Mouse (Mus musculus) stomach, postnatal 0 days (tissue): ENCODE measurements at regions not wholly inside any gene's neighbourhood (a gene's known extent, or its start where the extent isn't known, plus 50 kb on each side); places are given as distances from the start of the nearest gene placed in this dataset.
A peak's percentile ranks its signal among the peaks of the same experiment; 100 is the strongest.

Experiments
- ATAC-seq: fragments of 200-750 bp; cut with Nextera tagmentation; 2 replicates; pipeline ENCODE4 v1.8.0; 2017; ENCODE audit not compliant: low FRiP score, low TSS enrichment
- DNase-seq: peaks from one replicate; pipeline ENCODE4 v3.0.0-alpha.2; 2016; ENCODE audit warnings: low spot score
- H3K27ac ChIP-seq: fragments of 300-500 bp; sonication (generic); replicated peaks from 2 replicates; pipeline ENCODE4 v1.5.1; 2014; ENCODE audit warnings: mild to moderate bottlenecking, control low read depth
- H3K27me3 ChIP-seq: fragments of 300-500 bp; sonication (generic); 2 replicates; pipeline ENCODE4 v1.6.1; 2014; ENCODE audit warnings: low read length; ENCODE audit not compliant: control insufficient read depth, insufficient read depth
- H3K36me3 ChIP-seq: fragments of 300-500 bp; sonication (generic); 2 replicates; pipeline ENCODE4 v1.6.1; 2014; ENCODE audit warnings: low read length, mixed read lengths; ENCODE audit not compliant: control insufficient read depth, insufficient read depth
- H3K4me1 ChIP-seq: fragments of 300-500 bp; sonication (generic); replicated peaks from 2 replicates; pipeline ENCODE4 v1.6.1; 2014; ENCODE audit warnings: antibody characterized with exemption; ENCODE audit not compliant: control insufficient read depth, insufficient read depth
- H3K4me2 ChIP-seq: fragments of 300-500 bp; sonication (generic); replicated peaks from 2 replicates; pipeline ENCODE4 v1.6.1; 2014; ENCODE audit warnings: low read depth, mild to moderate bottlenecking, control low read depth, moderate library complexity
- H3K4me3 ChIP-seq: fragments of 300-500 bp; sonication (generic); 2 replicates; pipeline ENCODE4 v1.5.1; 2014; ENCODE audit warnings: low read depth, low read length, control low read depth
- H3K9ac ChIP-seq: fragments of 300-500 bp; sonication (generic); 2 replicates; pipeline ENCODE4 v1.6.1; 2014; ENCODE audit warnings: mild to moderate bottlenecking, low read length, control low read depth, mixed read lengths
- H3K9me3 ChIP-seq: fragments of 300-500 bp; sonication (generic); 2 replicates; pipeline ENCODE4 v1.6.1; 2016; ENCODE audit warnings: low read length; ENCODE audit not compliant: control insufficient read depth
- CTCF ChIP-seq: IDR thresholded peaks from 2 replicates; pipeline ENCODE4 v1.5.1; 2016; ENCODE audit warnings: antibody characterized with exemption, low read depth, mild to moderate bottlenecking, moderate library complexity
- EP300 ChIP-seq: optimal IDR thresholded peaks from 2 replicates; pipeline ENCODE3; 2016; ENCODE audit warnings: antibody characterized with exemption
- WGBS: fragments of 180-500 bp; shearing (Covaris S2); extraction: QIAGEN DNeasy Blood & Tissue Kit; methylation state at CpG from one replicate; pipeline ENCODE4 v1.1.7; 2014; 5-methylcytosine and 5-hydroxymethylcytosine counted together

DNA sequence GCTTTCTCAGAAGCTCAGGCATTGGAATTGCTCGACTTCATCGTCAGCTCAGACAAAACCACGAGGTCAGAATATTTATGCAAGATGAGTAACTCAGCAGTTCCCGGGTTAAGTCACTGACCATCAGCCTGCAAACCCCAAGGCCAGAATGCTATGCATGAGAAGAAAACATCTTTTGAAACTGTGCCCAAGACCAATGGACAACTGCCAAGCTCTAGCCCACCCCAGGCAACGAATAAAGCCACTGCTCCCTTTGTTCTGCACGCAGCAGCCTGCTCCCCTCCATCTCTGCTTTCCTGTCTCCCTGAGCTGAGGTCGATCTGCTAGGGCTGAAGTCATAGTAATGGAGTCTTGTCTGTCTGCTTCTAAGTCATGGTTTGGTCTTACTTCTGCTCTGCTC lies 61.7 kb upstream of the Gpc1 start:
- Histone ChIP-seq H3K4me1 (0 out of 2 replicates have a peak, but pooled peaks cover 4% of the 10 kb centered on the region), H3K9ac (no peak overlapping the region), H3K9me3 (no peaks in the 10 kb centered on the region), H3K4me3 (no peak overlapping the region), H3K4me2 (no peak overlapping the region), H3K27ac (no peak overlapping the region), H3K36me3 (no peaks in the 10 kb centered on the region), H3K27me3 (no peaks in the 10 kb centered on the region)
- no peak for ATAC-seq
- 37% methylated on average over 7 of the region's 7 CpGs for WGBS
- TF ChIP-seq EP300, result no peak
- TF ChIP-seq CTCF, result no peak
- DNase-seq, result no peak

DNA sequence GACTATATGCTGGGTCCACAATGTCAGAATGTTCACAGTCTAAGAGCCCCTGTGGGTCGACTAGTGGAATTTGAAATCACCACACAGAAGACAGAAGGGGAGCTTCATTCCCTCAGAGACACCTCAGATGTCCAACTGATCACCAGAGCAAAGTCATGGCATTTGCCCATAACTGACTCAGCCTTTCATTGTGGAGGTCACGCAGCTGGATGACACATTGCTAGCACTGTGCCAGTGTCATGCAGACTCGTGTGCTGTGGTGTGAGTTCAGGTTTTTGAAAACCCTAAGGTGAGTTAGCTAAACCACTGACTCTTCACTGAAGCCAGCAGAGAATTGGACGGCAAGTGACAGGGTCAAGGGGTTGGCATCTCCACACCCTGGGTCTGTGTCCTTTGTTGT lies 62.3 kb upstream of the Gpc1 start:
- Histone ChIP-seq H3K4me2 (no peak overlapping the region), H3K9me3 (no peaks in the 10 kb centered on the region), H3K27ac (no peak overlapping the region), H3K27me3 (no peaks in the 10 kb centered on the region), H3K36me3 (no peaks in the 10 kb centered on the region), H3K9ac (no peak overlapping the region), H3K4me1 (no peaks in the 10 kb centered on the region), H3K4me3 (no peak overlapping the region)
- ATAC-seq (no peak), DNase-seq (no peak)
- 65% methylated on average over 4 of the region's 4 CpGs for WGBS
- TF ChIP-seq CTCF, result no peak
- no peak for TF ChIP-seq EP300

DNA sequence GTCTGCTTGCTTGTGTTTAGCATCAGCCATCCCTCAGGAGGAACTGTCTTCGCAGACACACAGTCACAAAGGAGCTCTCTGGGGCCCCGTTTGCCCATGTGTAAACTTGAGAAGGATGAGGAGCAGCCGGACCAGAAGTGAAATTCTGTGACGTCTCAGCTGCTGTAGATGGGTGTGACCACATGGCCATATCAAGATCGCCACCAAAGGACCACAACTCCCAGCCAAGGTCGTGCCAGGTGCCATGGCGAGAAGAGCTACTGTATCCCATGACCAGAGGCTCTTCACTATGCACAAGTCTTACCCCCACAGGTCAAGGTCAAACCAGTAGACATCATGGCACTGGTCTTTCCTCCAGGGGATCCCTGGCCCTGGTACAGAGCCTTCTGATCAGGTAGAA lies 64.9 kb upstream of the Gpc1 start:
- Histone ChIP-seq H3K27ac (no peak overlapping the region), H3K9me3 (no peaks in the 10 kb centered on the region), H3K4me3 (no peak overlapping the region), H3K36me3 (no peaks in the 10 kb centered on the region), H3K9ac (no peak overlapping the region), H3K27me3 (no peaks in the 10 kb centered on the region), H3K4me1 (no peaks in the 10 kb centered on the region), H3K4me2 (no peak overlapping the region)
- TF ChIP-seq EP300, result no peak
- TF ChIP-seq CTCF, result no peak
- no peak for DNase-seq
- WGBS, result 74% methylated on average over 7 of the region's 7 CpGs
- ATAC-seq, result no peak

DNA sequence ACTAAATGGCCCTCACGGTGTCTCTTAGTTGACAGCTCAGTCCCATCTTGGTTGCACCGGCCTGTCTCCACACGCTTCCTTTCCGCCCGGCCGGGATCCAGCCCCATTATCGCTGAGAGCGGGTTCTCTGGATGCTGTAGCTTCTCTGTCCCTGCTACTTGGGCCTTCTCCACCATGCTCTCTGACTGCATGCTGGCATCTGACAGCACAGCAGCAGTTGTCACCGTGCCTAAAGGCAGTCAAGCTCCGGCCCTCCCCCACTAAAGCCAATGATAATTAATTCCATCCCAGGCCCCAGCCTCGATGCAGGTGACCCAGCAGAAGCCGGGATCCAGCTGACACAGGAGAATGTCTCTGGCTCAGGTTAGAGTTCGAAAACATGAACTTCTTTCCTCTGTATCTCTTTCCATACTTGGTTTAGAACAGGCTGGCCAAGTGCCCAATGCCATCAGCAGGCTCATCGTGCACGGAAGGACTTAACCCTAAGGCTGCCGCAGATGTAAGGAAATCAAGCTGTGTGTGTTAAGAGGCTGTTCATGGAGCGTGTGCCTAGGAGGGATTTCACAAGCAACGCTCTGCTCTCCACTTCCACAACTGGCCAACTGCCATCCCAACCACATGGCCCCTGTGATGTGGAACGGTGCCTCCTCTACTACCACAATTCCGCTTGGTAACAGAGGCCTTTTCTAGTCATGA lies 76.5 kb upstream of the Gpc1 start:
- Histone ChIP-seq H3K27me3 (no peaks in the 10 kb centered on the region), H3K4me1 (no peaks in the 10 kb centered on the region; the same call in 1 of the 2 replicates), H3K27ac (no peak overlapping the region), H3K4me2 (no peak overlapping the region), H3K9ac (no peak overlapping the region), H3K36me3 (no peaks in the 10 kb centered on the region), H3K9me3 (no peaks in the 10 kb centered on the region), H3K4me3 (no peak overlapping the region)
- no peak for TF ChIP-seq CTCF
- TF ChIP-seq EP300, result no peak
- DNase-seq (no peak), ATAC-seq (no peak)
- WGBS, result 65% methylated on average over 20 of the region's 20 CpGs

DNA sequence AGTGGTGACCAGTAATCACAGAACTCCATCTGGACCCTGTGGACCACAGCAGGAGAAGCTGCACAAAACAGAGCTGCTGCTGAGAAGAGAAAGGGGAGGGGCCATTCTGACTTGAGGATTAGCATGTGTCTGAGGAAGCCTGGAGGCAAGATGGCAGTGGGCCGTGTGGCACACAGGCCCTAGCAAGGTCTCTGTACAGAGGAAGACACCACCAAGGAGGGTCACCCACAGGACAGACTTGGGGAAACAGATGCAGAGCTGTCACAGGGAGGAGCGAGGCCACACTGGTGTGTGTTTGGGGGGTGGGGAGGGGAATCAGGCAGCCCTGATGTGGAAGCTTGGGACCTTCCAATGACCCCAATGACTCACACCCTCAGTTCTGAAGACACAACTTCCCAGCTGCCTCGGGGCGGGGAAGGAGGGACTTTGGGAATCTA lies 79.7 kb upstream of the Gpc1 start:
- Histone ChIP-seq H3K4me3 (no peak overlapping the region), H3K9ac (no peak overlapping the region), H3K36me3 (no peaks in the 10 kb centered on the region), H3K27ac (peak overlapping the region; percentile 53), H3K4me1 (no peaks in the 10 kb centered on the region; the same call in 1 of the 2 replicates), H3K9me3 (no peaks in the 10 kb centered on the region), H3K27me3 (no peaks in the 10 kb centered on the region), H3K4me2 (0 out of 2 replicates have a peak overlapping the region, but pooled peaks have one; percentile 1)
- peak; percentile 79 for ATAC-seq
- TF ChIP-seq CTCF (no peak), EP300 (no peak)
- DNase-seq, result peak; percentile 27
- WGBS, result 18% methylated on average over 4 of the region's 4 CpGs

DNA sequence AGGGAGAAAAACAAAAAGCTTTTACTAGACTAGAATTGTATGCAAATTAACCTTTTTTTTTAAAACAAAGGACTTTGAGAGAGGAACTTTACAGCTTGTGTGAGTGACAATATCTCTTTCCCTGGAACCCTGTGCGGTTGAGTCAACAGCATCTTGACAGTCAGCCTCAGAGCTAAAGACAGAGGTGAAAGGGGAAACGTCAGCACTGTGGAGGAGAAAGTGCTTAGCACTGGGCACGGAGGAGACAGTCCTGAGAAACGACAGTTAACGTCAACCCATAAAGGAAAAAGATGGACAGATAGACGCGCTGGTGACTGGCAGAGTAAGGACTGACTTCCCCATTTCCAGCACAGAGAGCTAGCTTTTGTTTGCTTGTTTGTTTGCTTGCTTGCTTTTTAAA lies 82.0 kb upstream of the Gpc1 start:
- Histone ChIP-seq H3K27me3 (no peaks in the 10 kb centered on the region), H3K4me3 (no peak overlapping the region), H3K4me2 (no peak overlapping the region), H3K9ac (no peak overlapping the region), H3K4me1 (no peaks in the 10 kb centered on the region; the same call in 1 of the 2 replicates), H3K9me3 (no peaks in the 10 kb centered on the region), H3K36me3 (no peaks in the 10 kb centered on the region), H3K27ac (no peak overlapping the region)
- ATAC-seq (no peak), DNase-seq (no peak)
- WGBS, result 66% methylated on average over 7 of the region's 7 CpGs
- TF ChIP-seq EP300 (no peak), CTCF (no peak)
